Comparison of ENCODE assay signal across 9 mouse cellular contexts in the genomic region with DNA sequence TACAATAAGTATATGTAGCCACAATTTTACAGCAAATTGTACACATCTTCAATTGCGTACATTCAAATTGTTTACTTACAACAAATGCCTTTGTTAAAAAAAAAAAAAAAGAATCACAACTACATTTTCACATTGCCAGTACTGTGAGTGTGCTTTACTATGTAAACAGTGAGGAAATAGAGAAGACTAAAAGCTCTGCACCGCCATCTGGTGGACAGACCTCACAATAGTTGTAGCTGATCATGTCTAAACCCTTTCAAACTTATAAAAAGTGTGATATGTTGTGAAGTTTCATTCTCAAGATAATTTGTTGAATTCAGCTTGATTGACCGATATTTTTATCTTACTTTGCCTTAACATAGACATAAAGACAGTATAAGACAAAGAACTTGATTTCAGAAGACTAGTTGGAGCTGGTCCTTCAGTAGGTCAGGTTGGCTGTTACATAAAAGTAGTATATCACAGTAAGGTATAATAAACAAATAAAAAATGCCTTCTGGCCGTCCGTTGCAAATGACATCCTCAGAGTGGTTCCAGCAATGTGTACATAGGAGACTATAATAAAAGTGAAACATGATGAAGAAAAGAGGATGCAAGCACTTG. TPM values are rescaled to one million over a fixed set of nuclear protein-coding genes. Genes with fewer than 3 reads are reported as not detected.
DNase-seq lines count a peak whose midpoint lies in the region; ATAC-seq and TF ChIP-seq lines count a peak whose summit lies in the region.
"Had no signal": no experiment of that assay in that cellular context is flagged by ENCODE, and none has a peak within 500 bp of the region (broad histone marks: within the 10 kb centered on the region; RNA-seq: fewer than 3 reads in every experiment).

No protein-coding gene starts in this region.

- peak; percentile 33 for DNase-seq in CD4-positive, CD25-positive, alpha-beta regulatory T cell, adult 2 months (ENCODE audit: low read depth, low spot score)
- DNase-seq in ES-CJ7 (ENCODE audit: low read depth, low spot score) = peak; percentile 63
- peak; percentile 78 to 81 for DNase-seq in cerebellum, postnatal 10 days
- DNase-seq in frontal cortex, postnatal 14 days (ENCODE audit: low spot score in 2 of 2) = peak; percentile 14 to 69
- DNase-seq in kidney, postnatal 36 days = peak; percentile 18 to 81
- peak; percentile 64 for DNase-seq in lung, postnatal 0 days (ENCODE audit: low spot score)
- peak; percentile 65 to 84 for DNase-seq in right cerebral cortex, postnatal 10 days (ENCODE audit: low spot score in 2 of 2)

- no peak overlapping the region for H3K27ac ChIP-seq in lung, postnatal 0 days (ENCODE audit: low read length)

- WGBS in lung, postnatal 0 days = 14% methylated on average over 5 of the region's 5 CpGs

- no peak overlapping the region for H3K4me2 ChIP-seq in lung, postnatal 0 days (replicated peaks; ENCODE audit: low read depth, low read length)

- peak; percentile 61 for TF ChIP-seq CTCF in lung, postnatal 0 days (IDR thresholded peaks at IDR 0.05)

- TF ChIP-seq EP300 in lung, postnatal 0 days (IDR thresholded peaks at IDR 0.05) = no peak

- ATAC-seq in CD4-positive, CD25-positive, alpha-beta regulatory T cell, adult 4 months = no peak
- peak; percentile 44; the same call in 1 of the 2 replicates for ATAC-seq in lung, postnatal 0 days

- no peaks in the 10 kb centered on the region for H3K36me3 ChIP-seq in lung, postnatal 0 days (ENCODE audit: insufficient read depth, low read length)

- H3K9ac ChIP-seq in lung, postnatal 0 days (replicated peaks; ENCODE audit: low read depth) = no peak overlapping the region

- H3K27me3 ChIP-seq in lung, postnatal 0 days (replicated peaks; ENCODE audit: insufficient read depth, low read length) = no peaks in the 10 kb centered on the region

- no peaks in the 10 kb centered on the region for H3K9me3 ChIP-seq in lung, postnatal 0 days (ENCODE audit: low read length)

- no peaks in the 10 kb centered on the region for H3K4me1 ChIP-seq in lung, postnatal 0 days (ENCODE audit: insufficient read depth, low read depth, low read length)

- H3K4me3 ChIP-seq in lung, postnatal 0 days (ENCODE audit: low read depth, low read length) = no peak overlapping the region

RNA-seq across cellular contexts. Expression of gene Olfr822, which starts 21.9 kb away (rescaled TPM):
- under 1 TPM in 1 of 2 experiments, not detected in 1; 0.12 TPM for polyA plus RNA-seq in CD4-positive, CD25-positive, alpha-beta regulatory T cell, adult 4 months (2017; shearing (Covaris generic))
- polyA plus RNA-seq in lung, postnatal 0 days (2015; fragmentation: Nextera tagmentation; extraction: Ambion mirVana) = not detected in 2 replicates
- polyA plus RNA-seq: C2C12 had no signal

RNA-seq across cellular contexts. Expression of gene Olfr823, which starts 22.2 kb away (rescaled TPM):
- not detected for polyA plus RNA-seq in CD4-positive, CD25-positive, alpha-beta regulatory T cell, adult 4 months (2017; shearing (Covaris generic))
- not detected in 2 replicates for polyA plus RNA-seq in lung, postnatal 0 days (2015; fragmentation: Nextera tagmentation; extraction: Ambion mirVana)
- polyA plus RNA-seq: C2C12 had no signal

RNA-seq across cellular contexts. Expression of gene Olfr824, which starts 36.9 kb away (rescaled TPM):
- polyA plus RNA-seq in CD4-positive, CD25-positive, alpha-beta regulatory T cell, adult 4 months (2017; shearing (Covaris generic)) = not detected
- polyA plus RNA-seq in lung, postnatal 0 days (2015; fragmentation: Nextera tagmentation; extraction: Ambion mirVana) = not detected in 2 replicates
- polyA plus RNA-seq: C2C12 had no signal
